Mouse (Mus musculus) G1E (cell line): Measurements from ENCODE around the gene Rarres2. TPM values are rescaled to one million over a fixed set of nuclear protein-coding genes. Genes with fewer than 3 reads are reported as not detected.

Experiments
- ATAC-seq: 2 replicates; pipeline ENCODE4 v1.8.0; 2016; ENCODE audit warnings: mild to moderate bottlenecking; ENCODE audit not compliant: insufficient number of reproducible peaks, poor library complexity, low FRiP score, severe bottlenecking; ENCODE audit errors: extremely low read depth
- DNase-seq: peaks from one replicate; pipeline ENCODE4 v3.0.0; 2012; ENCODE audit warnings: low spot score
- H3K27me3 ChIP-seq: 2 replicates; pipeline ENCODE4 v1.6.1; 2012; ENCODE audit warnings: mild to moderate bottlenecking, low read length, inconsistent platforms; ENCODE audit not compliant: insufficient read depth
- H3K36me3 ChIP-seq: replicated peaks from 2 replicates; pipeline ENCODE3; 2012; ENCODE audit warnings: mild to moderate bottlenecking, inconsistent platforms
- H3K4me1 ChIP-seq: 2 replicates; pipeline ENCODE4 v1.6.1; 2012; ENCODE audit warnings: low read depth, low read length, inconsistent platforms, mixed read lengths; ENCODE audit not compliant: insufficient read depth
- H3K4me3 ChIP-seq: 2 replicates; pipeline ENCODE4 v1.5.1; 2012; ENCODE audit warnings: low read depth, mild to moderate bottlenecking, inconsistent platforms, low read length, moderate library complexity, mixed read lengths
- H3K9me3 ChIP-seq: replicated peaks from 2 replicates; pipeline ENCODE4 v1.6.1; 2012; ENCODE audit warnings: inconsistent platforms
- CTCF ChIP-seq: IDR thresholded peaks from 2 replicates; pipeline ENCODE4 v1.5.1; 2012; ENCODE audit warnings: low read depth, low read length, inconsistent platforms, mixed read lengths
- GATA1 ChIP-seq: IDR thresholded peaks from 2 replicates; pipeline ENCODE4 v1.6.1; 2012; ENCODE audit warnings: borderline replicate concordance, low read length, inconsistent platforms, mixed read lengths
- GATA2 ChIP-seq: IDR thresholded peaks from 2 replicates; pipeline ENCODE4 v1.6.1; 2012; ENCODE audit warnings: low read depth, low read length, inconsistent platforms, borderline replicate concordance
- POLR2AphosphoS5 ChIP-seq: IDR thresholded peaks from 2 replicates; pipeline ENCODE4 v1.6.1; 2012; ENCODE audit warnings: low read depth, low read length, inconsistent platforms; ENCODE audit not compliant: insufficient replicate concordance
- TAL1 ChIP-seq: conservative IDR thresholded peaks from 2 replicates; pipeline ENCODE4 v1.6.1; 2012; ENCODE audit warnings: low read depth, low read length, inconsistent platforms, mixed read lengths
- polyA plus RNA-seq: library from polyadenylated mRNA; stranded (reverse); fragments of >175 nt; gene quantifications from 2 replicates; pipeline ENCODE4 v1.2.3, GENCODE M21; 2012
- total RNA-seq, 2 experiments: library from RNA; stranded (forward) in 1 of 2; stranded (reverse) in 1 of 2; fragments of 200-1000 nt in 1 of 2; fragments of >200 nt in 1 of 2; fragmentation: Nextera tagmentation in 1 of 2; gene quantifications; 2 replicates each; pipeline ENCODE4 v1.2.3; 2014 to 2017

The Rarres2 gene
- total and polyA plus RNA-seq, 3 experiments: 0.11 TPM; not detected in 2

GRCm38 (mm10) chr6:48602080-48602741 is 29.6 kb upstream of the Rarres2 start:
- no peak for DNase-seq
- Histone ChIP-seq H3K4me1 (no peaks in the 10 kb centered on the region), H3K27me3 (no peaks in the 10 kb centered on the region), H3K4me3 (no peak overlapping the region), H3K9me3 (no peaks in the 10 kb centered on the region; the same call in 1 of the 2 replicates), H3K36me3 (no peaks in the 10 kb centered on the region)
- ATAC-seq: no peak
- TF ChIP-seq CTCF (no peak), GATA1 (no peak)

- DNase-seq (no peak), ATAC-seq (no peak)
- Histone ChIP-seq H3K36me3 (no peaks in the 10 kb centered on the region), H3K9me3 (no peaks in the 10 kb centered on the region; the same call in 1 of the 2 replicates), H3K4me1 (no peaks in the 10 kb centered on the region), H3K4me3 (no peak within 1 kb of the TSS), H3K27me3 (no peaks in the 10 kb centered on the region)
- TF ChIP-seq GATA2: no peak
- no peak for TF ChIP-seq TAL1
- no peak for TF ChIP-seq GATA1
- no peak for TF ChIP-seq CTCF
- no peak for TF ChIP-seq POLR2AphosphoS5
Measured at GRCm38 (mm10) chr6:48601271-48602079, 28.9 kb upstream of the Rarres2 start, which contains the start of gene Zfp775. Gene Zfp775, plus strand, starts transcription at chr6:48602063.

DNA sequence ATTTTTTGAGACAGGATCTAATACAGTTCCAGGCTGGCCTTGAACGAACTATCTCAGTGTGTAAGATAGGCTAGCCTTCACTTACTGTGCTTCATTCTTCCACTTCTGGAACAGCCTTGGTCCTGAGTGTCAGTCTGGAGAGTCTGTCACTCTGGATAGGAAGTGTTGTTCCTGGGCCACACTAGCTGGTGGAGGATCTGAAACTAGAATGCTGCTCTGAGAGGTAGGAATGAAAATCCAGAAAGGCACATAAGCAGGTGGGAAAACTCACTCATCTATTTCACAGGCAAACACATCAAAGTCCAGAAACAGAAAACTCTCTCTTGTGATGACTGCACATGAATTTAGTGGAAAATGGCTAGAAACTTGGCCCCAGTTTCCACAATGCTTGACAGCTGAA is 28.0 kb upstream of the Rarres2 start:
- ATAC-seq (no peak), DNase-seq (no peak)
- H3K36me3 ChIP-seq: no peaks in the 10 kb centered on the region
- TF ChIP-seq POLR2AphosphoS5 (no peak), GATA2 (no peak), CTCF (no peak), TAL1 (no peak), GATA1 (no peak)
- no peak overlapping the region for H3K4me3 ChIP-seq
- no peaks in the 10 kb centered on the region for H3K4me1 ChIP-seq
- no peaks in the 10 kb centered on the region for H3K27me3 ChIP-seq
- no peaks in the 10 kb centered on the region; the same call in 1 of the 2 replicates for H3K9me3 ChIP-seq

DNA sequence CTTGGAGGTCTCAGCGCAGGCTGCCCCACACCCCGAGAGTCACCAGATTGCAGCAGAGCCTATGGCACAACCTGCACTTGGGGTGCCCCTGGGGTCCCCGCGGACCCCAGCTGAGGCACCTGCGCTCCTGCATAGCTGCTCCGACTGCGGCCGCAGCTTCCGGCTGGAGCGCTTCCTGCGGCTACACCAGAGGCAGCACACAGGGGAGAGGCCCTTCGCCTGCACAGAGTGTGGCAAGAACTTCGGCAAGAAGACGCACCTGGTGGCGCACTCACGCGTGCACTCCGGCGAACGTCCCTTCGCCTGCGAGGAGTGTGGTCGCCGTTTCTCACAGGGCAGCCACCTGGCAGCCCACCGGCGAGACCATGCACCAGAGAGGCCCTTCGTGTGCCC is 24.6 kb upstream of the Rarres2 start:
- TF ChIP-seq GATA2: no peak
- TF ChIP-seq GATA1: no peak
- TF ChIP-seq CTCF: no peak
- no peak for TF ChIP-seq TAL1
- no peak for TF ChIP-seq POLR2AphosphoS5
- H3K4me1 ChIP-seq: no peaks in the 10 kb centered on the region
- no peak for DNase-seq
- no peaks in the 10 kb centered on the region for H3K36me3 ChIP-seq
- no peak for ATAC-seq
- no peaks in the 10 kb centered on the region; the same call in 1 of the 2 replicates for H3K27me3 ChIP-seq
- H3K9me3 ChIP-seq: no peaks in the 10 kb centered on the region; the same call in 1 of the 2 replicates
- H3K4me3 ChIP-seq: no peak overlapping the region

GRCm38 (mm10) chr6:48596545-48597232 is 24.1 kb upstream of the Rarres2 start:
- ATAC-seq: no peak

DNA sequence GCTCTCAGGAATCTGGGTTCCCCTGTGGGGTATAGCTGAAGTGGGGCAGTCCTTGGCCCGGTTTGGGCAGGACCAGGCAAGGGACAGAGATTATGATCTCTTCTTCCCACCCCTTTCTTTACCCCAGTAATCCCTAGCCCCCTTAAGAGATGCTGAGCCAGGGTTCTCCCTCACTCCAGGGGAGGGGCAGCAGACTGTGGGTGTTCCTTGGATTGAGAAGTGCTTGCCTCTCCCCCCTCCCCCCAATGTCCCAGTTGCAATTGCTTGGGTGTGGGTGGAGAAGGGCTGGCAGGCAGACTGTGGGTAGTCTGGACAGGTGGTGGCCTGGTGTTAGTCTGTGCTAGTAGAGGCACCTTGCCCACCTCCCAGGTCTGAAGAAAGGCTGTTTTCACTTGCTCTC is 22.7 kb upstream of the Rarres2 start:
- ATAC-seq (no peak), DNase-seq (no peak)
- TF ChIP-seq GATA2: no peak
- no peak for TF ChIP-seq TAL1
- TF ChIP-seq POLR2AphosphoS5: no peak
- TF ChIP-seq GATA1: no peak
- no peak for TF ChIP-seq CTCF
- no peaks in the 10 kb centered on the region for H3K4me1 ChIP-seq
- H3K4me3 ChIP-seq: no peak overlapping the region
- no peaks in the 10 kb centered on the region; the same call in 1 of the 2 replicates for H3K9me3 ChIP-seq
- no peaks in the 10 kb centered on the region for H3K36me3 ChIP-seq
- H3K27me3 ChIP-seq: no peaks in the 10 kb centered on the region; the same call in 1 of the 2 replicates

More at GRCm38 (mm10) chr6:48596545-48597232, 24.1 kb upstream of the Rarres2 start:
- Histone ChIP-seq H3K4me1 (no peaks in the 10 kb centered on the region), H3K36me3 (no peaks in the 10 kb centered on the region), H3K9me3 (no peaks in the 10 kb centered on the region; the same call in 1 of the 2 replicates), H3K4me3 (no peak overlapping the region), H3K27me3 (no peaks in the 10 kb centered on the region; the same call in 1 of the 2 replicates)
- TF ChIP-seq GATA2 (no peak), GATA1 (no peak), CTCF (no peak), POLR2AphosphoS5 (no peak), TAL1 (no peak)
- DNase-seq: no peak
